Mouse (Mus musculus): ENCODE results near the gene Itga6. TPM values are rescaled to one million over a fixed set of nuclear protein-coding genes. Genes with fewer than 3 reads are reported as not detected.

The Itga6 gene
- total and polyA plus RNA-seq, 2 experiments, result 2.4 to 5.1 TPM

- no peak overlapping the region for H3K4me3 ChIP-seq (ENCODE audit: insufficient read depth, low read depth, low read length)
- H3K79me2 ChIP-seq (ENCODE audit: control insufficient read depth, insufficient read depth, low read length), result no peaks in the 10 kb centered on the region
- H3K36me3 ChIP-seq (ENCODE audit: control insufficient read depth, insufficient read depth, low read length), result no peaks in the 10 kb centered on the region
- no peak overlapping the region for H3K27ac ChIP-seq (replicated peaks; ENCODE audit: insufficient read depth, low read depth, low read length)
- no peaks in the 10 kb centered on the region for H3K4me1 ChIP-seq (ENCODE audit: control insufficient read depth, insufficient read depth, low read length)
- TF ChIP-seq POLR2A (IDR thresholded peaks at IDR 0.05; ENCODE audit: extremely low read depth, insufficient read depth, low read length) (no peak), CTCF (IDR thresholded peaks at IDR 0.05; ENCODE audit: low read depth, low read length) (no peak)
- no peak overlapping the region for H3K9ac ChIP-seq (ENCODE audit: low read depth, low read length)
- no peaks in the 10 kb centered on the region for H3K27me3 ChIP-seq (ENCODE audit: control insufficient read depth, insufficient read depth, low read length)
- 95% methylated on average over 3 of the region's 3 CpGs for WGBS
- no peak for DNase-seq (ENCODE audit: extremely low read depth, low read depth, low spot score)
Measured at GRCm38 (mm10) chr2:71701341-71701740, 44.1 kb upstream of the Itga6 start.

DNA sequence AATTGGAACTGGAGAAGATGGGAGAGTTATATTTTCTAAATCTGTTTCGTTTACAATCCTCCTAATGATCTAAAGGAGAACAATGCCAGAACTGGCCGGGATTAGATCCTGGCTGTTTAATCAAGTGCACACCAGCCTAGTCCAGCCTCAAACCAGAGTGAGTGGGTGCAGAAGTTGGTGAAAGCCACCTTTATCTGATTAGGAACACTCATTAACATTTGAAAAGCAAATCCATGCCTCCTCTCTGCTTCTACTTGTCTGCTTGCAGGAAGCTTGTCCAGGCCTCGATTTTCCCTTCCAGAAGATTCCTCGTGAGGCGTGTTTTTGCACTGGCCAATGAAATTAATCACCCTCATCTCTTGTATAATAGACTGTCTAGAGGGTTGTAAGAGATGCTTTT lies 41.1 kb upstream of the Itga6 start:
- no peaks in the 10 kb centered on the region for H3K4me1 ChIP-seq (ENCODE audit: control insufficient read depth, insufficient read depth, low read length)
- TF ChIP-seq POLR2A (IDR thresholded peaks at IDR 0.05; ENCODE audit: extremely low read depth, insufficient read depth, low read length) (no peak), CTCF (IDR thresholded peaks at IDR 0.05; ENCODE audit: low read depth, low read length) (no peak)
- WGBS, result 88% methylated on average over 5 of the region's 5 CpGs

GRCm38 (mm10) chr2:71708886-71709285 lies 36.5 kb upstream of the Itga6 start:
- no peaks in the 10 kb centered on the region for H3K27me3 ChIP-seq (ENCODE audit: control insufficient read depth, insufficient read depth, low read length)
- WGBS, result 87% methylated on average over 5 of the region's 5 CpGs
- no peaks in the 10 kb centered on the region for H3K36me3 ChIP-seq (ENCODE audit: control insufficient read depth, insufficient read depth, low read length)
- H3K79me2 ChIP-seq (ENCODE audit: control insufficient read depth, insufficient read depth, low read length), result no peaks in the 10 kb centered on the region
- TF ChIP-seq POLR2A (IDR thresholded peaks at IDR 0.05; ENCODE audit: extremely low read depth, insufficient read depth, low read length), result no peak
- TF ChIP-seq CTCF (IDR thresholded peaks at IDR 0.05; ENCODE audit: low read depth, low read length), result no peak
- H3K4me1 ChIP-seq (ENCODE audit: control insufficient read depth, insufficient read depth, low read length), result no peaks in the 10 kb centered on the region
- no peak for DNase-seq (ENCODE audit: extremely low read depth, low read depth, low spot score)
- H3K27ac ChIP-seq (replicated peaks; ENCODE audit: insufficient read depth, low read depth, low read length), result no peak overlapping the region
- no peak overlapping the region for H3K9ac ChIP-seq (ENCODE audit: low read depth, low read length)
- no peak overlapping the region for H3K4me3 ChIP-seq (ENCODE audit: insufficient read depth, low read depth, low read length)

More for the DNA sequence above, 41.1 kb upstream of the Itga6 start:
- Histone ChIP-seq H3K27ac (replicated peaks; ENCODE audit: insufficient read depth, low read depth, low read length) (no peak overlapping the region), H3K4me3 (ENCODE audit: insufficient read depth, low read depth, low read length) (no peak overlapping the region), H3K27me3 (ENCODE audit: control insufficient read depth, insufficient read depth, low read length) (no peaks in the 10 kb centered on the region), H3K79me2 (ENCODE audit: control insufficient read depth, insufficient read depth, low read length) (no peaks in the 10 kb centered on the region), H3K9ac (ENCODE audit: low read depth, low read length) (no peak overlapping the region), H3K36me3 (ENCODE audit: control insufficient read depth, insufficient read depth, low read length) (no peaks in the 10 kb centered on the region)
- DNase-seq (ENCODE audit: extremely low read depth, low read depth, low spot score), result no peak

DNA sequence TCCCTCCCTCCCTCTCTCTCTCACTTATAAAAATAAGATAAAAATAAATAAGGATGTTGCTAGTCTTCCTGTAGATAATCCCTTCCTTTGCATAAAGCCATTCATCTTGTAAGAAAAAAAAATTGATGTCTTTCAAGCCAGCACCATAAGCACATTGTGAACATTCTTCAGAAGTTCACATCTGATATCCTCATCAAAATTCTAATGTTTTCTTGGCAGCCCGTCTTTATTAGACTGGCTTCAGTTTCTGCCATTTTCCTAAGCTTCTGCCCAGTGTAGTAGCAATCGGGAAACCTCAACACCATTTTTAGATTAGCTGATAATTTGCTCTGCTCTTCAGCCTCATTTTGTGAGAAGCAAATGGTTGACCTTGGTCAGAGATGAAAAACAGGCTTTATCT lies 33.8 kb upstream of the Itga6 start:
- no peak overlapping the region for H3K4me3 ChIP-seq (ENCODE audit: insufficient read depth, low read depth, low read length)
- 61% methylated on average over 2 of the region's 2 CpGs for WGBS

GRCm38 (mm10) chr2:71714416-71714815 lies 31.0 kb upstream of the Itga6 start:
- TF ChIP-seq POLR2A (IDR thresholded peaks at IDR 0.05; ENCODE audit: extremely low read depth, insufficient read depth, low read length) (no peak), CTCF (IDR thresholded peaks at IDR 0.05; ENCODE audit: low read depth, low read length) (no peak)
- no peaks in the 10 kb centered on the region for H3K4me1 ChIP-seq (ENCODE audit: control insufficient read depth, insufficient read depth, low read length)
- H3K79me2 ChIP-seq (ENCODE audit: control insufficient read depth, insufficient read depth, low read length), result no peaks in the 10 kb centered on the region
- H3K27me3 ChIP-seq (ENCODE audit: control insufficient read depth, insufficient read depth, low read length), result no peaks in the 10 kb centered on the region
- H3K27ac ChIP-seq (replicated peaks; ENCODE audit: insufficient read depth, low read depth, low read length), result no peak overlapping the region
- WGBS, result 97% methylated on average over 5 of the region's 5 CpGs
- no peaks in the 10 kb centered on the region for H3K36me3 ChIP-seq (ENCODE audit: control insufficient read depth, insufficient read depth, low read length)
- H3K9ac ChIP-seq (ENCODE audit: low read depth, low read length), result no peak overlapping the region
- no peak for DNase-seq (ENCODE audit: extremely low read depth, low read depth, low spot score)
- H3K4me3 ChIP-seq (ENCODE audit: insufficient read depth, low read depth, low read length), result no peak overlapping the region

More for the DNA sequence above, 33.8 kb upstream of the Itga6 start:
- Histone ChIP-seq H3K27ac (replicated peaks; ENCODE audit: insufficient read depth, low read depth, low read length) (no peak overlapping the region), H3K79me2 (ENCODE audit: control insufficient read depth, insufficient read depth, low read length) (no peaks in the 10 kb centered on the region), H3K36me3 (ENCODE audit: control insufficient read depth, insufficient read depth, low read length) (no peaks in the 10 kb centered on the region), H3K4me1 (ENCODE audit: control insufficient read depth, insufficient read depth, low read length) (no peaks in the 10 kb centered on the region), H3K27me3 (ENCODE audit: control insufficient read depth, insufficient read depth, low read length) (no peaks in the 10 kb centered on the region), H3K9ac (ENCODE audit: low read depth, low read length) (no peak overlapping the region)
- DNase-seq (ENCODE audit: extremely low read depth, low read depth, low spot score), result no peak
- TF ChIP-seq POLR2A (IDR thresholded peaks at IDR 0.05; ENCODE audit: extremely low read depth, insufficient read depth, low read length) (no peak), CTCF (IDR thresholded peaks at IDR 0.05; ENCODE audit: low read depth, low read length) (no peak)

GRCm38 (mm10) chr2:71719005-71719386 lies 26.4 kb upstream of the Itga6 start:
- H3K27ac ChIP-seq (replicated peaks; ENCODE audit: insufficient read depth, low read depth, low read length), result no peak overlapping the region
- TF ChIP-seq CTCF (IDR thresholded peaks at IDR 0.05; ENCODE audit: low read depth, low read length), result no peak
- TF ChIP-seq POLR2A (IDR thresholded peaks at IDR 0.05; ENCODE audit: extremely low read depth, insufficient read depth, low read length), result no peak
- H3K79me2 ChIP-seq (ENCODE audit: control insufficient read depth, insufficient read depth, low read length), result no peaks in the 10 kb centered on the region
- no peaks in the 10 kb centered on the region for H3K27me3 ChIP-seq (ENCODE audit: control insufficient read depth, insufficient read depth, low read length)
- WGBS, result 69% methylated on average over 9 of the region's 9 CpGs
- H3K9ac ChIP-seq (ENCODE audit: low read depth, low read length), result no peak overlapping the region
- DNase-seq (ENCODE audit: extremely low read depth, low read depth, low spot score), result no peak
- H3K4me3 ChIP-seq (ENCODE audit: insufficient read depth, low read depth, low read length), result no peak overlapping the region
- H3K4me1 ChIP-seq (ENCODE audit: control insufficient read depth, insufficient read depth, low read length), result 0 out of 2 replicates have a peak, but pooled peaks cover 3% of the 10 kb centered on the region
- H3K36me3 ChIP-seq (ENCODE audit: control insufficient read depth, insufficient read depth, low read length), result no peaks in the 10 kb centered on the region
